Mouse (Mus musculus): Measurements from ENCODE around the gene Tmem119.

DNA sequence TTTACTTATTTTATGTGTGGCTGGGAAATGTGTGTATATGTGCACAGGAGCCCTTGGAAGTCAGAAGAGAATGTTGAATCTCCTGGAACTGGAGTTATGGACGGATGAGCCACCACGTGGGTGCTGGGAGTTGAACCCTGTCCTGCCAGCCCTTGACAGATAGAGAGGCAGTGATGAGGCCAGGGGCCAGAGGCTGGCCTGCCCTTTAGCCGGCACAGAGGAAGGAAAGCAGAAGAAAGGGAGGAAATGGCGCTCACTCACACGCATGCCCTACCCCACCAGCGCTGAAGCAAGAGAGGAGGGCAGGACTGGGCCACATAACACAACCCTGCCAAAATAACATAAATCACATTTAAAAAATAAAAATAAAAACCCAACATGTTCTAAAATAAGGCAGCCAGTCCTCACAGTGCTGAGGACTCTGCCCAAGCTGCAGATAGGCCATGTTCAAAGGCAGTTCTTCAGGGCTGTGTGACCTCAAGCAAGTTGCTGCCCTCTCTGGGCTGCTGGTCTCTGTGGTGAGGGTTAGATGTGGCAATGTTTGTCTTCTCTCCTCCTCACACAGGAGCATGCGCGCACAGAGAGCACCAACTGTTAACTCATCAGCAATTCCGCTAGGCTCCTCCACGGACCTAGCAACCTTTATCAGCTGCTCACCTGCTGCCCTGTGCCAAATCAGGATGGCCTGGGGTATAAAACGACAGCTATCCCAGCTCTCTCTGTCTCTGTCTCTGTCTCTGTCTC is 9.7 kb downstream of the Tmem119 start:
- TF ChIP-seq EP300 (IDR thresholded peaks at IDR 0.05; ENCODE audit: low read depth) = no peak
- no peak for TF ChIP-seq CTCF (IDR thresholded peaks at IDR 0.05; ENCODE audit: low read depth)
